Mouse (Mus musculus): Measurements from ENCODE around the gene Papln. TPM values are rescaled to one million over a fixed set of nuclear protein-coding genes. Genes with fewer than 3 reads are reported as not detected.

Papln gene
- polyA plus RNA-seq, 1 experiment from 2014 or later: 0.05 TPM

Other genes with a start within 250 kb of the Papln start
- gene Dcaf4, start 243.2 kb upstream of the Papln start, polyA plus RNA-seq (2016; fragmentation: Nextera tagmentation; extraction: Ambion mirVana): 27.4 and 30.5 TPM in 2 replicates
- gene Zfyve1, start 166.4 kb upstream of the Papln start, polyA plus RNA-seq (2016; fragmentation: Nextera tagmentation; extraction: Ambion mirVana): 35.2 and 37.0 TPM in 2 replicates
- 295 and 322 TPM in 2 replicates for gene Rbm25, start 132.4 kb upstream of the Papln start, polyA plus RNA-seq (2016; fragmentation: Nextera tagmentation; extraction: Ambion mirVana)
- 73.1 and 73.6 TPM in 2 replicates for gene Psen1, start 75.5 kb upstream of the Papln start, polyA plus RNA-seq (2016; fragmentation: Nextera tagmentation; extraction: Ambion mirVana)
- 31.9 and 33.0 TPM in 2 replicates for gene Numb, start 158.3 kb downstream of the Papln start, polyA plus RNA-seq (2016; fragmentation: Nextera tagmentation; extraction: Ambion mirVana)
- 16.7 and 19.0 TPM in 2 replicates for gene Riox1, start 187.0 kb downstream of the Papln start, polyA plus RNA-seq (2016; fragmentation: Nextera tagmentation; extraction: Ambion mirVana)
- not detected in 2 replicates for gene Heatr4, start 221.2 kb downstream of the Papln start, polyA plus RNA-seq (2016; fragmentation: Nextera tagmentation; extraction: Ambion mirVana)
- 14.7 and 14.9 TPM in 2 replicates for gene Acot2, start 224.2 kb downstream of the Papln start, polyA plus RNA-seq (2016; fragmentation: Nextera tagmentation; extraction: Ambion mirVana)
- gene Acot1, start 245.9 kb downstream of the Papln start, polyA plus RNA-seq (2016; fragmentation: Nextera tagmentation; extraction: Ambion mirVana): 44.3 and 50.8 TPM in 2 replicates

All from midbrain, embryonic 12.5 days (tissue).